Mouse (Mus musculus) skeletal muscle tissue, adult 2 months (tissue): ENCODE measurements around the gene Draxin.

Experiments used
- DNase-seq: peaks from one replicate; pipeline ENCODE4 v3.0.0-alpha.2; 2012; ENCODE audit warnings: low read depth, low spot score

The Draxin gene

GRCm38 (mm10) chr4:148084261-148084714, 46.2 kb downstream of the Draxin start:
- DNase-seq = peak; percentile 66

GRCm38 (mm10) chr4:148083176-148083899, 47.2 kb downstream of the Draxin start:
- no peak for DNase-seq

- no peak for DNase-seq
These were observed 48.0 kb downstream of the Draxin start for GRCm38 (mm10) chr4:148082257-148083044.

GRCm38 (mm10) chr4:148081201-148081600, 49.3 kb downstream of the Draxin start:
- no peak for DNase-seq

- no peak for DNase-seq
These were observed 49.9 kb downstream of the Draxin start for GRCm38 (mm10) chr4:148080597-148080973.

- DNase-seq = no peak
These were observed 50.4 kb downstream of the Draxin start for GRCm38 (mm10) chr4:148079944-148080596.

- DNase-seq = no peak
These were observed 51.3 kb downstream of the Draxin start for GRCm38 (mm10) chr4:148079212-148079611.

GRCm38 (mm10) chr4:148075881-148076280, 54.6 kb downstream of the Draxin start:
- DNase-seq = no peak

- peak; percentile 56 for DNase-seq
These were observed 55.2 kb downstream of the Draxin start for GRCm38 (mm10) chr4:148075259-148075658.

- no peak for DNase-seq
These were observed 55.8 kb downstream of the Draxin start for GRCm38 (mm10) chr4:148074521-148075189.

GRCm38 (mm10) chr4:148071508-148071907, 59.0 kb downstream of the Draxin start:
- peak; percentile 67 for DNase-seq

- DNase-seq = no peak
These were observed 60.8 kb downstream of the Draxin start for GRCm38 (mm10) chr4:148069602-148070218.

GRCm38 (mm10) chr4:148067346-148067745, 63.2 kb downstream of the Draxin start:
- no peak for DNase-seq

- DNase-seq = peak; percentile 64
These were observed 64.1 kb downstream of the Draxin start for GRCm38 (mm10) chr4:148066401-148066744.

GRCm38 (mm10) chr4:148065702-148066400, 64.6 kb downstream of the Draxin start:
- no peak for DNase-seq

GRCm38 (mm10) chr4:148061086-148061480, 69.4 kb downstream of the Draxin start:
- no peak for DNase-seq

GRCm38 (mm10) chr4:148060120-148061085, 70.1 kb downstream of the Draxin start:
- no peak for DNase-seq

- no peak for DNase-seq
These were observed 71.5 kb downstream of the Draxin start for GRCm38 (mm10) chr4:148058993-148059392.

- DNase-seq = no peak
These were observed 72.2 kb downstream of the Draxin start for GRCm38 (mm10) chr4:148058218-148058819.
